Mouse (Mus musculus): ENCODE data around the gene Dyrk1a.

DNA sequence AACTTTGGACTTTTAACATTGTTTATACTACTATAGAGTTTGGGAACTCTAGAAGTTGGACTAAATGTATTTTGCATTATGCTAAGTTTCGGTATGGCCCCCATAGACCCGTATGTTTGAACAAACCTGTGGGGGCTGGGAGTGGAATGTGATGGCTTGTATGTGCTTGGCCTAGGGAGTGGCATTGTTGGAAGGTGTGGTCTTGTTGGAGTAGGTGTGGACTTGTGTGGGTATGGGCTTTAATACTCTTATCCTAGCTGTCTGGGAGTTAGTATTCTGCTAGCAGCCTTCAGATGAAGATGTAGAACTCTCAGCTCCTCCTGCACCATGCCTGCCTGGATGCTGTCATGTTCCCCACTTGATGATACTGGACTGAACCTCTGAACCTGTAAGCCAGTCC is 72.0 kb downstream of the Dyrk1a start:
- TF ChIP-seq CTCF (IDR thresholded peaks at IDR 0.05; ENCODE audit: control insufficient read depth, insufficient read depth, low read length) (no peak), POLR2A (IDR thresholded peaks at IDR 0.05; ENCODE audit: borderline replicate concordance, control insufficient read depth, low read depth, low read length) (no peak)
